Mouse (Mus musculus) subcutaneous adipose tissue, adult 2 months (tissue): ENCODE measurements around the gene Ccdc120. TPM values are rescaled to one million over a fixed set of nuclear protein-coding genes. Genes with fewer than 3 reads are reported as not detected.

Experiments
- polyA plus RNA-seq: library from polyadenylated mRNA; depleted of rRNA; stranded (reverse); fragments of >200 nt; gene quantifications from 2 replicates; pipeline ENCODE4 v1.2.3, GENCODE M21; 2012; ENCODE audit warnings: low replicate concordance; rRNA removed

Gene Ccdc120
- 3.5 and 16.5 TPM in 2 replicates for polyA plus RNA-seq

DNA sequence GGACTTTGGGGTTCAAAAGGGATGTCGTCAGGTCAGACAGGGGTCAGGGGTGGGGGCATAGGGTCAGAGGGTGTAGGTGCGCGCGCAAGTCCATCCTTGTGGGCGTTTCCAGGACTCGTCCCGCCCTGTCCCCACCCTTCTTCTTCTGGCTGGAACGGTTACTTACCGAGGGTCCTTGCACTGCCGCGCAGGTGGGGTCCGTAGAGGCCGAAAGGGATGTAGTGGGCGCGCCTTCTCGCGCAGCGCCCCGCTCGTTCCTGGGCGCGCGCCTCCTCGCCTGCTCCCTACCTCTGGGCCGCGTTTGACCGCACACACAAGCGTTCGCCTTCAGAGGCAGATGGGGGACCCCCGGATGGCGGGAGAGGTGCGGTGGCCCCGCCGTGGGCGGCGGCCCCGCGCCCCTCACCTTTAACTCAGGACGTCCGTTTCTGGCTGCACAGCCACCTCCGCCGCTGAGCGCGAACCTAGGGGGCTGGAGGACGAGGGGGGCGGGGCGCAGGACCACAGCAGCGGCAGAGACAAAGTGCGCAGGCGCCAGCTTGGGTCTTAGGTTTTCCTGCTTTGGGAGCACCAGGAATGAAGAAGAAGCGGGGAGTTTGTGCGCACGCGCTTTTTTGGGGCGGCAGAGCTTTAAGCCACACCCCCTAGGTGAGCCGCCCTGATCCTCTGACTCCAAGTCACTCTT, at the start of gene Ccdc120:
Gene Ccdc120, minus strand, starts transcription at position 474 of the 685 bp plus-strand sequence.

DNA sequence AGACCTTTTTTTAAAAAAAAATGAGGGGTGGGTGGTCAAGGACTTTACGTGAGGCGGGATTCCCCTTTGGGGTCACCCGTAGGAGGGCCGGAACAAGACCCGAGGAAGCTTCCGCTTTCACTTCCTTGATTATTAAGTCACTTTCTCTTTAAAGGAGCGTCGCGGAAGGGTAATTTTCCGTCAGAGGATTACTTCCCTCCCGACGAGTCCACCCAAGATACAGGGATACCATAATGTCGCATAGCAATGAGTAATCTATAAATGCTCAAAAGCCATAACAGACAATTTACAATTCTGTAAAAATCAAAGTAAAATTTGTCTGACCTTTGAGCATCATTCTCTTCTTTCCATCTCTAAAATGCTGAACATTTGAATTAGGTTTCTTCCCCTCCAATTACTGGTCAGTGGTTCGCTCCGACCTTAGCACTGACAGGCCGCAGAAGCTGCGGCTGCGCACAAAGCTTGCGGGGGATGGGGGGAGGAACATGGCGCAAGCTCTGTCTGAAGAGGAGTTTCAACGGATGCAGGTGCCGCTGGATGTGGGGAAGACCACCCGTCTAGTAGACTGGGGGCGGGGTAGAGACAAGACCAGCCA, 38.9 kb upstream of the Ccdc120 start, which contains the start of gene Gripap1:
Gene Gripap1, plus strand, starts transcription at position 224 of the 595 bp plus-strand sequence.

DNA sequence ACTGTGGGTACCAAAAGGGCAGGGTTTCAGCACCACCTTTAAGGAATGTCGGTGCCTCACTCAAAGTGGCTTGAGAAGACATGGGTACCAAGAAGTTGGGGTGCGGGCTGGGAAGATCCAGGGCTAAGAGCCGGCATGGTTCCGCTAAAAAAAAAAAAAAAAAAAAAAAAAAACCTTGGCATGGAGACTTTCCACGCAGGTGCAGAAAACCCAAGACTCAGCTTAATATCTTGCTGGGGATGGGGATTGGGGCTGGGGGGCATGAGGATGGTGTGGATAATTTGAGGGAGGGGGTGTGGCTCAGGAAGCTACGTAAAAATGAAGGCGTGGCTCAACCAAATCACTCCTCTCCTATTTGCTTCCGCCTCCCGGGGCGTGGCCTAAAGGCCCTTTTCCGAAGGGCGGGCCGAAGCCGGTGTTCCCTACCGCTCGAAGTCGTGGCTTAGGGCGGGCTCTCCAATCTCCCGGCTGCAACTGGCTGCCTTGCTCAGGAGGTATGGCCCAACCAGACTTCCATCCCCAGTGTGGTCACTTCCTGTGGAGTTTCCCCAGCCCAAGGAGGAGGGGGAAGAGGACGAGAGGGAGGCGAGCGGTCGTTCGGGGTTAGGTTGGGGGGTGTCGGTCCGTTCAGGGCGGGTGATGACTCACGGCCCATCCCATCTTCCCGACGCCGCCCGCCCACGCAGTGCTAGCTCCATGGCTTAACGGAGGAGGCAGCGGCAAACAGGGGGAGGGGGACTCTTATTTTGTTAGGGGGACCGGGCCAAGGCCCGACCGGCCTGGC, 11.6 kb upstream of the Ccdc120 start, which contains the start of gene Tfe3:
Gene Tfe3, plus strand, starts transcription at position 424 of the 784 bp plus-strand sequence.

DNA sequence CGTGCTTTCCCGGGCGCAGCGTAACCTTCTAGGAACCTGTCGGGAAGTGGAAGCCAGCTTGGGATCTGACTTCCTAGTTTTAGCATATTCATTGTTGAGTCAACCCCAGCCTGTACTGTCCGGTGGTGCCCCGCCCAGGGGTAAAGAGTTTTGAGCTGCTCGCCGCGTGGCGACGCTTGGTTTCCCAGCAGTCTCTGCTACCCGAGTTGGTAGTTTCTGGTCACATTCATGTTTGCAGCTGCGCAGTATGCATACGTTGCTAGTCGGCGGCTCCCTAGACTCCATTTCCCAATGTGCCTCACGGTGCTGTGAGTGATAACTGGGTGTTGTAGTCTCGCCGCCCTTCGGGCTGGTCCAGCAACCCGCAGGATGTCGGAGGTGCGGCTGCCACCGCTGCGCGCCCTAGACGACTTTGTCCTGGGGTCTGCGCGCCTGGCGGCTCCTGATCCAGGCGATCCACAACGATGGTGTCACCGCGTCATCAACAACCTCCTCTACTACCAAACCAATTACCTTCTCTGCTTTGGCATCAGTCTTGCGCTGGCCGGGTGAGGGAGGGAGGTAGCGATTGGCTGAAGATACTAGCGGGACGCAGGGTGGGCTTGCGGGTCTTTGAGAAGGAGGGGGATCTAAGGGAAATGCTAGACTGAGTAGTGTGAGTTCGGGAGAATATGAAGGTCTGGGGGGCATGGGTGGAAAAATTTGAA, 22.3 kb downstream of the Ccdc120 start, which contains the start of gene Praf2:
Gene Praf2, plus strand, starts transcription at position 225 of the 707 bp plus-strand sequence.

DNA sequence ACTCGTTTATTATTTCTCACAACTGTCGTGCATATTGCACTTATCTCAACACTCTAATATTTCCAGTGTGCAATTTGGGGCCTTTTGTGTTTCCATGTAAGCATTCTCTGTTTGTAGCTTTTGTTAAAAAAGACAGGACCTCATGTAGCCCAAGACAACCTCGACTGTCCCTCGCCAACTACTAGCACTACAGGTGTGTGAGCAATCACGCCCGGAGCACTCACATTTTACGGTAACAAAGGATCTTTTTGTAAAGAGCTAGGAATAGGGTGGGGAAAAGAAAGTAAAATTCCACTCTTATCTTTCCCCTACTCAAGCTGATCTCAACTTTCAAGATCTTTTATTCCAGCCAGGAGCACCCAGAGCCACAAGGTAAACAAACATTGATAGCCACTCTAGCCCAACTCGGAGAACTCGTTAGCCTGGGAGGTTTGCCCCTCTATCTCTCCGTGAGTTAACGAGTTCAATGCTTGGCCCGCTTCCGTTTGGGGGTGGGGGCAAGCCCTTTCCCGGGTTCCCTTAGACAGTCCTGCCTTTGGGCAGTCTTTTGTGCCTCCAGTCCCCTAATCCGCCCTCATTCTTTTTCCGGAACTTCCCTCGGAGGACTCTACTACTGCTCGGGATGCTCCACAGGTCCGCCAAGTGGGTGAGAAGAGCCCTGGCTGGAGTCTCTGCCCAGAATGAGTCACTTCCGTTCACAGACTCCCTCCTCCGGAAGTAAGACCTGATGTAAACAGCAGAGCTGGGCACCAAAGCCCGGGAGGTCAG, 29.0 kb downstream of the Ccdc120 start, which contains the start of gene Gm45208:
Gene Gm45208, plus strand, starts transcription at position 732 of the 768 bp plus-strand sequence.

DNA sequence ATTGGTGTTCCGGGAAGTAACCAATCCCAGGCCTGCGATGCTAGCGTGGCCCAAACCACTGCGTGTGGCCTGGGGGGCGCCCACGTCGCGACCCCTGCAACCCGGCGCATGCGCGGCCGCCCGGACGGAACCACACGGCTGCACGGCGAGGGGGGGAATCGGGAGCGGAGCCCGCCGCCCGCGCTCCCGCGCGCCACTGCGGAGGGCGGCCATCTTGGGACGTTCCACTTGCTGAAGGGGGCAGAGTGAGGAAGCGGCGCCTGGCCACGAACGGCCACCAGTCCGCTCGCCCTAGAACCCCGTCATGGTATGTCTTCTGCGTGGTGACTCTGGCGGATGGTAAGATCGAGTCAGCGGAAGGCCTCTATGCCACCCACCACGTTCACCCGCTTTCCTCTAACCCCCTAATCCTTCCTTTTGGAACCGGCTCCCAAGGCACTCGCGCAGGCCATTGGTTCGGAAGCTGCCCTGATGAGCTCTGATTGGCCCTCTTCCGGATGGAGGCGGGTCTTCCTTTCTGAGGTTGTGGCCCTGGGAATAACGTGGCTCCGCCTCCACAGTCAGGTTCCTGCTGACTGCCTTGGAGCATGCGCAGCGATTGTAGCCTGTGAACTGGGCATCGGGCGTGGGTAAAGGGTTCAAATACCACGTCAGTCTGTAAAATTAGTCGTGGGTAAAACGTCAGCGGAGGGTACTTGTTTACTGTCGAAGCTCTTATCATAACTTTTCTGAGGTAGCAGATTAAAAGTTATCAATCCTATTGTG, 36.4 kb downstream of the Ccdc120 start, which contains the start of gene Wdr45:
Gene Wdr45, plus strand, starts transcription at position 199 of the 765 bp plus-strand sequence.

DNA sequence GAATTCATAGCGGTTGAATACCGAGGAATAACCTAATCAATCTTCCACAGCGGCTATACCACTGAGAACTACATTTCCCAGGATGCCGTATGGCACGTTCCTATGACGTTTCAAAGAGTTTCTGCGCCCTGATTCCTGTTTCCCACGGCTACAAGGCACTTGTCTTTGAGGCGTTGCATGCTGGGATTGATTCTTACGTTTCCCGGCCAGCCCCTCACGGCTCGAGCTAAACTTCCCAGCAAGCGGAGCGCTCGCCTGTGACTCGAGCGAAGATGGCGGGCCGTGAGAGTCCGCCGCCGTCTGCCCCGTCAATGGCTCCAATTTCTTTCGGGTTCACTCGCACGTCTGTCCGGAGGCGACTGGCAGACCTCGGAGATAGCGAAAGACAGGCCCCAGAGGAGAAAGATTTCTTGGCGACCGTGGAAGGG, 53.7 kb downstream of the Ccdc120 start, which contains the start of gene Gpkow:
Gene Gpkow, plus strand, starts transcription at position 178 of the 428 bp plus-strand sequence.

Other genes with a start within 250 kb of the Ccdc120 start
- gene Foxp3, start 177.3 kb downstream of the Ccdc120 start, polyA plus RNA-seq, result 0.15 and 0.36 TPM in 2 replicates
- 1.6 and 3.6 TPM in 2 replicates for gene Ppp1r3f, start 176.6 kb downstream of the Ccdc120 start, polyA plus RNA-seq
- gene Ccdc22, start 145.4 kb downstream of the Ccdc120 start, polyA plus RNA-seq, result 20.1 and 23.7 TPM in 2 replicates
- gene Cacna1f, start 143.8 kb downstream of the Ccdc120 start, polyA plus RNA-seq, result 0.03 and 0.06 TPM in 2 replicates
- gene Syp, start 112.4 kb downstream of the Ccdc120 start, polyA plus RNA-seq, result 6.8 and 38.6 TPM in 2 replicates
- gene Prickle3, start 93.6 kb downstream of the Ccdc120 start, polyA plus RNA-seq, result 22.2 and 28.8 TPM in 2 replicates
- gene Plp2, start 79.5 kb downstream of the Ccdc120 start, polyA plus RNA-seq, result 261 and 296 TPM in 2 replicates
- 6.6 and 7.9 TPM in 2 replicates for gene Magix, start 69.7 kb downstream of the Ccdc120 start, polyA plus RNA-seq
- 9.4 and 11.1 TPM in 2 replicates for gene Gpkow, start 53.8 kb downstream of the Ccdc120 start, polyA plus RNA-seq
- gene Wdr45, start 36.6 kb downstream of the Ccdc120 start, polyA plus RNA-seq, result 77.1 and 105 TPM in 2 replicates
- gene Gm45208, start 28.7 kb downstream of the Ccdc120 start, polyA plus RNA-seq, result 0.97 TPM in 1 of 2 replicates, not detected in the other
- gene Praf2, start 22.5 kb downstream of the Ccdc120 start, polyA plus RNA-seq, result 26.1 and 85.6 TPM in 2 replicates
- 27.8 and 38.8 TPM in 2 replicates for gene Tfe3, start 11.7 kb upstream of the Ccdc120 start, polyA plus RNA-seq
- 31.1 and 39.0 TPM in 2 replicates for gene Gripap1, start 38.9 kb upstream of the Ccdc120 start, polyA plus RNA-seq
- gene Kcnd1, start 71.4 kb upstream of the Ccdc120 start, polyA plus RNA-seq, result 2.1 and 4.6 TPM in 2 replicates
- gene Otud5, start 90.5 kb upstream of the Ccdc120 start, polyA plus RNA-seq, result 24.5 and 39.8 TPM in 2 replicates
- gene Pim2, start 127.4 kb upstream of the Ccdc120 start, polyA plus RNA-seq, result 3.0 and 9.6 TPM in 2 replicates
- gene Slc35a2, start 133.1 kb upstream of the Ccdc120 start, polyA plus RNA-seq, result 57.9 and 69.0 TPM in 2 replicates
- 52.5 and 69.5 TPM in 2 replicates for gene Pqbp1, start 148.4 kb upstream of the Ccdc120 start, polyA plus RNA-seq
- gene Timm17b, start 148.5 kb upstream of the Ccdc120 start, polyA plus RNA-seq, result 31.6 and 39.6 TPM in 2 replicates
- not detected in 2 replicates for gene Gm10491, start 156.9 kb upstream of the Ccdc120 start, polyA plus RNA-seq
- not detected in 2 replicates for gene Gm10490, start 158.6 kb upstream of the Ccdc120 start, polyA plus RNA-seq
- 0.24 TPM in 1 of 2 replicates, not detected in the other for gene Pcsk1n, start 168.9 kb upstream of the Ccdc120 start, polyA plus RNA-seq
- not detected in 2 replicates for gene Eras, start 177.7 kb upstream of the Ccdc120 start, polyA plus RNA-seq
- gene Hdac6, start 197.0 kb upstream of the Ccdc120 start, polyA plus RNA-seq, result 23.6 and 53.9 TPM in 2 replicates
- gene Gata1, start 227.2 kb upstream of the Ccdc120 start, polyA plus RNA-seq, result 0.26 and 1.4 TPM in 2 replicates